Mouse (Mus musculus): ENCODE measurements around the gene Veph1. TPM values are rescaled to one million over a fixed set of nuclear protein-coding genes. Genes with fewer than 3 reads are reported as not detected.

The Veph1 gene
- total RNA-seq, 2 experiments from 2014 or later = 0.11 TPM; not detected in 1

DNA sequence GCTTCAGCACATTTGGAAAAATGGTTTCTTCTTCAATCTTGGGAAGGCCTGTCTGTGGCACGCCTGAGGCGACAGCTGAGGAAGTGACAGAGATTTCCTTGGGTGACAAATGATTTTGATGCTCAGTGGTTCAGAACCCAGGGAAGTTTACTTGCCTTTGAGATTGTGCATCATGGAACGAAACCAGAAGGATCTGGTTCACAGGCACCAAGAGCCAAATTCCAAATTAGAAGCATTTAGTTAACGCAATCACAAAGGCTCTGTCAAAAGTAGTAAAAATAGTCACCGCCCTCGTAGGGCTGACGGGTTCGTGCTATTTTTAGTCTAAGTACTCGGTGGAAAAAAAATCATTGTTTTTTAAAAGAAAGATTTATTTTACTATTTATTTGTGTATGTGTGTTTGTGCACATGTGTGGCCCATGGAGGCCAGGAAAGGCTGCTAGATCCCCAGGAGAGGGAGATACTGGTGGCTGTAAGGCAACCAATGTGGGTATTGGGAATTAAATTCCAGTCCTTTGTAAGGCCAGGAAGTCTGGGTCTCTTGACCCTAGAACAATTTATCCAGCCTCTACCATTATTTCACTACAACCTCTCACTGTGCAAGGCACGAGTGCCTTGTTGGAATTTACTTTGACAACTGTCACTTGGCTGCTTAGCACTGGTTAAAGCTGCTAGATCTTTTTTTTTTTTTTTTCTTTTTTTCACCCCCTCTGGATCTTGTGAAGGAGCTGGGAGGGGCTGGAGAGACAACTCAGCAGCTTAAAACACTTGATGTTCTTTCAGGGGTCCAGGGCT is 246.3 kb downstream of the Veph1 start:
- no peak for DNase-seq
- intact Hi-C loops (cut with DNase I; ENCODE audit: low total_unique reads) = no loop called here

DNA sequence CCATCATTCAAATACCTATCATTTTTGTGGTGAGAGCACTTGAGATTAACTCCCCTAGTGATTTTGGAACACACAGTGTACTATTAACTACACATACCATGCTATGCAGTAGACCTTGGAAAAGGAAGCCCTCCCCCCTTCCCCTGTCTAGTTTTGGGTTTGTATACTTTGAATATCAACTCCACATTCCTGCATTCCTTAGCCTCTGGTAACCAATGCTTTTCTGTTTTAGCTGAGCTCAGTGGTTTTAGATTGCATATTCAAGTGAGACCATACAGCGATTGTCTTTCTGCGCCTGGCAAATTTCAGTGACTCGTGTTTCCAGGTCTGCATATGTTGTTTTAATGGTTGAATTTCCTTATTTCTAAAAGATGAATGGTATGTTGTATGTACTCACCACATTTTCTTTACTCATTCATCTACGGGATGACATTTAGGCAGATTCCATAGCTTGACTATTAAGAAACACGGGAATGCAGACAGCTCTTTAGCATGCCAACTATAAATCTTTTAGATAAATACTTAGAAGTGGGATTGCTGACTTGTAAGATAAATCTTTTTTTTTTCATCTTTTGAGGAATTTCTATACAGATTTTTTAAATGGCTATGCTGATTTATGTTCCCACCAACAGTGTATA is 255.7 kb downstream of the Veph1 start:
- no peak for DNase-seq
- intact Hi-C loops (cut with DNase I; ENCODE audit: low total_unique reads) = no loop called here

DNA sequence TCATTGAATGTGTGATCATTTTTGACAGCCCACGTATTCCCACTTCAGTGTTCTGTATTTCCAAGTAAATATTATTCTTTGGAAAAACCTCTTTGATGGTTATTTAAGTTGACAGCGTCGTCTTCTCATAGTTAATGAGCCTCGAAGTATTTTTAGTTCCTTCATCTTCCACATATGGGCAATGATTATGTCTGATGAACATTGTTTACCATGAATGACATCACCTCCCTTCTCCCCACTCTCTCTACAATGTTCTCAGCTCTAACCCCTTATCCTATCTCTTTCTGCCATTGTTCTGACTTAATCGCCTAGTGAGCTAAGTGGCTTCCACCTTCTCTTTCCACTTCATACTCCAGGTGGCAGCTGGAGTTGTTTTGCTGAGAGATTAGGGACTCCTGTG is 261.4 kb downstream of the Veph1 start:
- DNase-seq = no peak
- intact Hi-C loops (cut with DNase I; ENCODE audit: low total_unique reads) = no loop called here

DNA sequence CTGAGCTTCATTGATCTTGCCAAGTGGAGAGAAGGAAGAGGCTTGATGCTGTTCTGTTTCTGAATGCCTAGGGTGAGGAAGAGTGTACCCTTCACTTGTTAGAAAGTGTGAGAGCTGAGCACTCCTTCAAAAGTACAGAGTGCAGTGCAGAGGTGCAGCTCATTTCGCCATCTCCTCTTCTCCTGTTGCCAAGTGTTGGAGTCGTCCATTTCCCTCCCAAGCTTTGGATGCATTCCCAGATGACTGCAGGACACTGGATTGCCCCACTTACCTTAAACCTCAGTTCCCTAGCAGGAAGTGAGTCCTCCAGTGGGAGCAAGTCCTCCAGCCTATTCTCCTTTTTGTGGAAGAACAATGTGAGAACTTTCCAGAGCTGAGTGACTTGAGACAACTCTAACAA is 263.3 kb downstream of the Veph1 start:
- no peak for DNase-seq
- intact Hi-C loops (cut with DNase I; ENCODE audit: low total_unique reads) = no loop called here

DNA sequence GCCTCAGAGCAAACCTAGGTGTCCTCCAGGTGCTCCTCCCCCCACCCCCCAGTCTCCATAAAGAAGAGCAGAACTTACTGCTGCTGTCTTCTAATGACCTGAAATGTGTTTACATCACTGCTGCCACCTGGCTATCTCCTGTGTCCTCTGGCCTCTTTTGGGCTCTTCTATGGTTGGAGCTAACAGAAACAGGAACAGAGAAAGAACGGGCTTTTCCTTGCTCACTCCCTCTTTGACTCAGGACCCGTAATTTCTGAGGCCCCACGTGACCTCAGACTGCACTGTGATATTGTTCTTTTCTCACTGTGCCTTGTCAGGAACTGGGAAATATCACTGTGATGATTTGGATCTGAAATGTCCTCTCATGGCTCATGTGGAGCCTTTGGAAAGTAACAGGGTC is 271.2 kb downstream of the Veph1 start:
- intact Hi-C loops (cut with DNase I; ENCODE audit: low total_unique reads) = no loop called here
- DNase-seq = no peak

DNA sequence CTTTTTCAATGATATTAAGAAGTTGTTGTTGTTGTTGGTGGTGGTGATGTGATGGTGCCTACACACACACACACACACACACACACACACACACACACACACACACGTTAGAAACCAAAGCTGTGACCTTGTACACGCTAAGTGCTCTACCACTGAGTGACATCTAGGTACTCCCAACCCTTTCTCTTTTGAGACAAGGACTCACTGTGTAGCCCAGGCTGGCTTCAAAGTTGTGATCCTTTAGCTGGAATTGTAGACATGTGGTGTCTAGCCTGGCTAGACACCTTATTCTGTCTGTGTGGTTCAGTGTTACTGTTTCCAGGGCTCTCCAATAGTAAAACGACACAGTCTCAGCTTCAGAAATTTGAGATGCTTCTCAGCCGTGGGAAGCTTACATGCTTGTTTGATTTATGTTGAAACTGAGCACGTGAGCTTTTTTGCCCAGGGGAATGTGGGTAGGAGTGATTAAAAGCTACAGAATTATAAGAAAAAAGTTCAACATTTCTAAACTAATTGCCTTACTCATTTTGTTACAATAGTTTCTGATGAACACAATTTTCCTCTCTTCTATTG is 272.3 kb downstream of the Veph1 start:
- intact Hi-C loops (cut with DNase I; ENCODE audit: low total_unique reads) = no loop called here
- DNase-seq = no peak

DNA sequence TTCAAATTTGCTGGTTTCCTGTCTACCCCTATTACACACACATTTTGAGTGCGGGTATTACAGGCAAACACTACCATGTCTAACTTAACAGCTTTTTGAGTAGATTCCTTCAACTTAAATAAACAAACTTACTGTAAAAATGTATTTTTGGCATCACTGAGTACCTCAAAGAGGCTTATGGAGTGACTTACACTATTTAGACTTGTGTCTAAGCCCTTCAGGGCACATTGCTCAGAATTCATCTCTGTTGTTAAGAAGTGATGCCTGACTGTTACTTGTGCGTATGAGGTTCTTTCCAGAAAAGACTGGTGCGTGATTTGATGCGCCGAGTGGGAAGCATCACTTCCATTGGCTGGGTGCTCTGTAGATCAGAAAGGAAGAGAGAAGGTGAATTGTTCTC is 277.5 kb downstream of the Veph1 start:
- DNase-seq = no peak
- intact Hi-C loops (cut with DNase I; ENCODE audit: low total_unique reads) = loop anchor here (10.0 kb wide), 1 partner anchor 226 kb away; no protein-coding TSS in a partner anchor

DNA sequence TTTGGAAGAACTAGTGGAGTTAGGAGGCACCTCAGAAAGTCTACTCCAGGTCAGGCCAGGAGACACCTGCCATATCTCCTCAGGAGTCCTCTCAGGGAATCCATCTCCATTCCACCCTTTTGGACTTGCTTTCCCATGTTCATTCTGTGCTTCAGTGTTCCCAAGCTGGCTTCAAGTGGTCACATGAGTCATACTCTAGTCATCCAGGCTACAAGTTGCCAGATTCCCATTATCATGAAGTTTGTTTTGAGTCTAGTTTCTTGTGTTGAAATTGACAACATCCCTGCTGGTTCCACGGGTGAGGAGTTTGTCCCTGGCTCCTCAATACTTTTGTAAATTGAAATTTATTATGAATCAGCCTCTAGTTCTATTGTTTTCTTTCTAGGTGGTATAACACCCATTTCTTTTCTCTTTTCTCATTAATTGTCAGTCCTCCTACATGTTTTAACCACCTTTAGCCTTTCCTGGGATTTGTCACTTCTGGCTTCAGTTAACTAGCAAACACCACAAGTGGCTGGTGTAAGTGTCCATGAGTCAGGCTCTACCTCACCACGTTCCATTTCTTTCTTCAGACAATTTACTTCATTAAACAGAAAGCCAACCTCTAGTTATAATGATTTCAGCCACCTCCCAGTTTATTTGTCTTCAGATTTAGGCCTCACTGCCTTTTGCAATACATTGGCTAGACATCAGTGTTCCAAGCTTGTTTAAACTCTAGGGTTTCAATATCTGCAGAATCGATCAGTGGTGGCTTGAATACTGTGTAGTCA is 288.8 kb downstream of the Veph1 start:
- intact Hi-C loops (cut with DNase I; ENCODE audit: low total_unique reads) = no loop called here
- no peak for DNase-seq

DNA sequence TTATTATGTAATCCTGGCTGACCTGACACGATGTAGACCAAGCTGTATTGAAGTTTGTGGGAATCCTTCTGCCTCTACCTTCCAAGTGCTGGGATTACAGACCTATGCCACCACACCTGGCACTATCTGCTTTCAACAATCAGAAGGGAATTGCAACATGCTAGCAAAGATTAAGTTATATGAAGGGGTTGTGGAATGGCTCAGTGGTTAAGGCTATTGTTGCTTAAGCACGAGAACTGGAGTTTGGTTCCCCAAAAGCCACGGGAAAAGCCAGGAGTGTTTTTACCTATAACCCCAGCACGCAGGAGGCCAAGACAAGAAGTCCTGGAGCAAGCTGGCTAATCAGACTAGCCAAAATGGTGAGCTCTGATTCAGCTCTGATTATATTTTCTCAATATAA is 291.6 kb downstream of the Veph1 start:
- DNase-seq = no peak
- intact Hi-C loops (cut with DNase I; ENCODE audit: low total_unique reads) = no loop called here

DNA sequence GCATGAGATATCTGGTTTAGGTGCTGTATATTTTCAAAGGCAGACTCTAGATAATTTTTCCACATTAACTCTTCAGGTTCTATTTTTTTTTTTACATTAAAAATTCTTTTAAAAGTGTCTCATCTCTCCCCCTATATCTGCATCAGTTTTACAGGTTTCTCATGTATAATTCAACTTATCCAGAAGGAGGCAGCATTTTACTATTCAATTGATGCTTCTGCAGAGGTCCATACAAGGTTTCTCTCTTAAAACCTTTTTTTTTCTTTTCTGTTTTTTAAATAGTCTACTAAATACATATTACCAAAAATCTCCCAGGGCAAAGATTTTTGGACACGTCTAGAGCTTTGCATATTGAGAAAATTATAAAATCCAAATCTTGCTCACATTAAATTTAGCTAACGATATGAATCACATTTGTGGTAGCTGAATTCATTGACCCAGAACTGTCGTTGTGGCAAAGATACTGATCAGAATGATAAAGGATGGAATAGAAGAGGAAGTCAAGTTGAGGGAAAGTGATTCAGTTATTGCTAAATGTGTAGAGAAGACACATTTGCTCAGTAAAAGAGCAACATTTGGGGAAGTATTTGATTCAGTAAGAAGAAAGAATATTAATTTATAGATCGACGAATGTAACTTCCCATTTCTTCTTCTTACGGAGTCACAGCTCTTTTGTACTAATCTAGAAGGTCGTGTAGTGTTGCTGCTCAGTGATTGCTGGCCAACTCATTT is 292.3 kb downstream of the Veph1 start:
- intact Hi-C loops (cut with DNase I; ENCODE audit: low total_unique reads) = no loop called here
- DNase-seq = no peak

Other genes starting within 250 kb of the Veph1 start
- gene Ptx3, start 76.9 kb downstream of the Veph1 start, total RNA-seq (2021) = 1 to 10 TPM; 3.8 to 8.6 TPM